In genomic region chr9:88546657-88547056, GRCm38 (mm10) we compare ENCODE assay signal across 19 mouse cellular contexts. TPM values are rescaled to one million over a fixed set of nuclear protein-coding genes. Genes with fewer than 3 reads are reported as not detected.
"Had no signal": no experiment of that assay in that cellular context is flagged by ENCODE, and none has a peak within 500 bp of the region (broad histone marks: within the 10 kb centered on the region; RNA-seq: fewer than 3 reads in every experiment).

No protein-coding gene starts in this region.

- H3K9me3 ChIP-seq: heart, embryonic 13.5 days; heart, embryonic 15.5 days; hindbrain, embryonic 13.5 days; hindbrain, embryonic 15.5 days; kidney, embryonic 15.5 days; limb, embryonic 13.5 days; limb, embryonic 15.5 days had no signal

- DNase-seq: layer of hippocampus, postnatal 36 days had no signal

- H3K36me3 ChIP-seq: heart, embryonic 13.5 days; heart, embryonic 15.5 days; hindbrain, embryonic 13.5 days; hindbrain, embryonic 15.5 days; kidney, embryonic 15.5 days; limb, embryonic 13.5 days; limb, embryonic 15.5 days had no signal

- H3K27ac ChIP-seq: heart, embryonic 13.5 days; hindbrain, embryonic 13.5 days; hindbrain, postnatal 0 days; kidney, postnatal 0 days had no signal

- H3K27me3 ChIP-seq: heart, embryonic 13.5 days; heart, embryonic 15.5 days; hindbrain, embryonic 13.5 days; hindbrain, embryonic 15.5 days; kidney, embryonic 15.5 days; limb, embryonic 13.5 days; limb, embryonic 15.5 days had no signal

- H3K9ac ChIP-seq: heart, embryonic 15.5 days; hindbrain, embryonic 13.5 days; limb, embryonic 13.5 days; limb, embryonic 15.5 days had no signal

RNA-seq across cellular contexts. Expression of gene Trim43a, which starts 34.0 kb away (rescaled TPM):
- total RNA-seq: hematopoietic stem cell, adult 5-6 weeks; hindbrain, postnatal 0 days had no signal
- polyA plus RNA-seq: gonadal fat pad, adult 2 months; heart, adult 2 months; hindbrain, embryonic 11.5 days; intestine, embryonic 16.5 days; kidney, adult 2 months; kidney, postnatal 0 days; large intestine, adult 2 months; limb, embryonic 11.5 days; limb, embryonic 15.5 days; liver, adult 2 months had no signal
